Mouse (Mus musculus) liver, embryonic 15.5 days (tissue): ENCODE measurements at regions not wholly inside any gene's neighbourhood (a gene's known extent, or its start where the extent isn't known, plus 50 kb on each side); places are given as distances from the start of the nearest gene placed in this dataset.

Experiments used
- ATAC-seq: fragments of 200-750 bp; cut with Nextera tagmentation; 2 replicates; pipeline ENCODE4 v1.8.0; 2017; ENCODE audit warnings: moderate number of reproducible peaks, mild to moderate bottlenecking, moderate library complexity; ENCODE audit not compliant: insufficient read depth
- H3K27ac ChIP-seq: fragments of 300-500 bp; sonication (generic); replicated peaks from 2 replicates; pipeline ENCODE4 v1.5.1; 2015; ENCODE audit warnings: mild to moderate bottlenecking, inconsistent platforms
- H3K27me3 ChIP-seq: fragments of 300-500 bp; sonication (generic); 2 replicates; pipeline ENCODE4 v1.6.1; 2015; ENCODE audit warnings: mild to moderate bottlenecking, inconsistent platforms
- H3K36me3 ChIP-seq: fragments of 300-500 bp; sonication (generic); replicated peaks from 2 replicates; pipeline ENCODE4 v1.6.1; 2015; ENCODE audit warnings: moderate library complexity, mild to moderate bottlenecking, inconsistent platforms
- H3K4me1 ChIP-seq: fragments of 300-500 bp; sonication (generic); replicated peaks from 2 replicates; pipeline ENCODE4 v1.6.1; 2015; ENCODE audit warnings: inconsistent platforms
- H3K4me2 ChIP-seq: fragments of 300-500 bp; sonication (generic); 2 replicates; pipeline ENCODE4 v1.6.1; 2015; ENCODE audit warnings: moderate library complexity, mild to moderate bottlenecking, inconsistent platforms
- H3K4me3 ChIP-seq: fragments of 300-500 bp; sonication (generic); replicated peaks from 2 replicates; pipeline ENCODE4 v1.5.1; 2015; ENCODE audit warnings: mild to moderate bottlenecking, inconsistent platforms
- H3K9ac ChIP-seq: fragments of 300-500 bp; sonication (generic); 2 replicates; pipeline ENCODE4 v1.6.1; 2015; ENCODE audit warnings: moderate library complexity, mild to moderate bottlenecking, inconsistent platforms
- H3K9me3 ChIP-seq: fragments of 300-500 bp; sonication (generic); replicated peaks from 2 replicates; pipeline ENCODE4 v1.6.1; 2016; ENCODE audit warnings: inconsistent platforms
- WGBS: fragments of 180-500 bp; shearing (Covaris S2); methylation state at CpG from one replicate; pipeline ENCODE4 v1.1.7; 2015; ENCODE audit warnings: mixed read lengths; ENCODE audit not compliant: insufficient replicate concordance; 5-methylcytosine and 5-hydroxymethylcytosine counted together

DNA sequence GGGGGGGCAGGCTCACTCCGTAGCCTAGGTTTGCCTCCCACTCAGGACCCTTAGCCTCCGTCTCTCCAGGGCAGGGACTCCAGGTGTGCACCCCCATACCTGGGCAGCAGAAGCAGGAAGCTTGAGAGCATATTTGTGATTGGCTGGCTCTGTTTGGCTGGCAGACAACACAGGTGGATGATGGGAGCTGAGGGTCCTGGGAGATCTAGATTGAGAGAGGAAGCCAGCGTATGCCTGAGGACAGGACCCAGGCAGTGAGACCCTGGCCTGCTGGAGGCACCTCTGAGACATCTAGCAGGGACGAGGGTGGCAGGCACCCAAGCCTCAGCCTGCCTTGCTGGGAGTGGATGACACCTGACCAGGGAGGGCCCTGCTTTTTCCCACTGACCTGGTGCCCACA lies 88.6 kb upstream of the Tmem189 start:
- ATAC-seq: no peak
- peaks cover 64% of the 10 kb centered on the region for H3K4me1 ChIP-seq
- peak overlapping the region; percentile 80 for H3K4me2 ChIP-seq
- H3K36me3 ChIP-seq: no peaks in the 10 kb centered on the region
- peak overlapping the region; percentile 62 for H3K4me3 ChIP-seq
- H3K9me3 ChIP-seq: no peaks in the 10 kb centered on the region
- H3K9ac ChIP-seq: no peak overlapping the region; the same call in 1 of the 2 replicates
- no peaks in the 10 kb centered on the region for H3K27me3 ChIP-seq
- H3K27ac ChIP-seq: peak overlapping the region; percentile 81
- 28% methylated on average over 4 of the region's 4 CpGs for WGBS

DNA sequence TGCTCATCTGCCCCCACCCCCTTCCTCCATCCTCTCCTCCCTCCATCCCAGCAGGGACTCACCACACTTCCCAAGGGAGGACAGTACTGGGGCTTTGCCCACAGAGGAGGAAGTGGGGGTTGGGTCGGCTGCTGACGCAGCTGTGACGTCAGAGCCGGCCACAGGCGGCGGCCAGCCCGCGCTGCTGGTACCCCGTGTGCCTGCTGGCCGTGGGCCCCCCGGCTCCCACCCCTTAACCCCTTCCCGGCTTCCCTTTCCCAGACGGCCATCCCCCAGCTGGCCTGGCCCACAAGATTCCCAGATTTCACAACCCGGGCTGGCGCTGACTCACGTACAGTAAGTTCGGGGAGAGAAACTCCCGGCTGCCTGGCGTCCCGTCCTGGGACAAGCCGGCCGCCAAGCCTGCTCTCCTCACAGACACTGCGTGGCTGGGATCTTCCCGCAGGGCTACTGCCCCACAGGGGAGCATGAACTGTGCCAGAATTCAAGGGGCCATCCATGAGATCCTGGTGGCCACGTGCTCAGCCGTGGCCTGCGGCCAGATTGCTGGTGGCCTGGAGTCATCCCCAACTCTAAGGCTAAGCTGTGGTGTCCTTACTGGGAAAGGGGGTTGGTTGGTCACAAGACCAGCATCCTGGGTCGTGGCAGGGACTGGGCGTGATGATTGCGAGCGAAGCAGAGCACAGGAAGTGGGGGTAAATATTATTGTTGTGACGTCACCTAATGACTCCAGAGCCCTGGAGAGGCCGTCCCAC lies 87.9 kb upstream of the Tmem189 start:
- no peaks in the 10 kb centered on the region for H3K36me3 ChIP-seq
- H3K4me2 ChIP-seq: peak overlapping the region; percentile 80
- peaks cover 59% of the 10 kb centered on the region for H3K4me1 ChIP-seq
- ATAC-seq: peak; percentile 42
- WGBS: under 1% methylated on average over 33 of the region's 33 CpGs
- no peaks in the 10 kb centered on the region for H3K27me3 ChIP-seq
- peak overlapping the region; percentile 63 for H3K9ac ChIP-seq
- H3K9me3 ChIP-seq: no peaks in the 10 kb centered on the region
- H3K4me3 ChIP-seq: peak overlapping the region; percentile 62
- peak overlapping the region; percentile 81 for H3K27ac ChIP-seq

DNA sequence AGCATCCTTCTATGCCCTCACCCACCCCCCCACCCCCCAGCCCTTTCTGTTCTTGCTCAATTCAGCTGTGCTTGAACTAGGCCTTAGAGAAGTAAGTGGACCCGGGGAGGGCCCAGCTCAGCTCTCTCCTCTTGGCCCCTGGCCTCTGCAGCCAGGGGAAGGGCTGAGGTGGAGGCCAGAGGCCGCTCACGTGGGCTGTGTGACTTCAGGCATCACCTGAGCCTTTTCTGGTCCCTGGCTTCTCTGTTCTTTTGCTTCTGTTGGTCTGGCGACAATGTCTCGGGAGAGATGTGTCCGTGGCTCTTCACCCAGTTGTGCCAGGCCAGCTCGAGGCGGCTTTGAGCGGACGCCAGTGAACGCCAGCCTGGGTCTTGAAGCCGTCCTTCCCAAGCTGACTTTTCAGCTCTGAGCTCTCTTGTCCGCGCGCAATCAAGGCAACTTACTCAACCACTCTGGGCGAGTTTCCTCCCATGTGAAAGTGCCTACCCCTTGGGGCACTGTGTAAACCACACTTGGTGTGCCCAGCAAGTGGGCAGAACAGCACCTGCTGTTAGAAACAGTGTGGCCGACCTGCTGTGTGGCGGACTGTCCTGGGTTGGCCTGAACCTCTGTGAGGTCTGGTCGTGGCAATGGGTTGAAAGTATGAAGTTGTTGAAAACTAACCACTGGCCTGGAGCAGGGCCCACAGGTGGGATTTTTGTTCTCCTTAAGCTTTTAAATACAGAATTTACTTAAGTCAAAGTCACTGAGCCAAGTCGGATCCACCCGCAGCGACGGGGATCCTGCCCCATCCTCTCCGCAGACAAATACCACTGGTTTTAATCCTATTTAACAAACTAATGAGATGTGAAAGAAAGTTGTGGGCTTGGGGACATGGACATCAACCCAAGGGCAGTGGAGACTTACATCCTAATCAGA lies 86.9 kb upstream of the Tmem189 start:
- Histone ChIP-seq H3K9me3 (no peaks in the 10 kb centered on the region), H3K9ac (no peak overlapping the region), H3K27ac (peak overlapping the region; percentile 81), H3K36me3 (no peaks in the 10 kb centered on the region), H3K27me3 (no peaks in the 10 kb centered on the region), H3K4me3 (no peak overlapping the region), H3K4me1 (peaks cover 49% of the 10 kb centered on the region), H3K4me2 (peak overlapping the region; percentile 80)
- WGBS: 71% methylated on average over 24 of the region's 24 CpGs
- ATAC-seq: no peak

DNA sequence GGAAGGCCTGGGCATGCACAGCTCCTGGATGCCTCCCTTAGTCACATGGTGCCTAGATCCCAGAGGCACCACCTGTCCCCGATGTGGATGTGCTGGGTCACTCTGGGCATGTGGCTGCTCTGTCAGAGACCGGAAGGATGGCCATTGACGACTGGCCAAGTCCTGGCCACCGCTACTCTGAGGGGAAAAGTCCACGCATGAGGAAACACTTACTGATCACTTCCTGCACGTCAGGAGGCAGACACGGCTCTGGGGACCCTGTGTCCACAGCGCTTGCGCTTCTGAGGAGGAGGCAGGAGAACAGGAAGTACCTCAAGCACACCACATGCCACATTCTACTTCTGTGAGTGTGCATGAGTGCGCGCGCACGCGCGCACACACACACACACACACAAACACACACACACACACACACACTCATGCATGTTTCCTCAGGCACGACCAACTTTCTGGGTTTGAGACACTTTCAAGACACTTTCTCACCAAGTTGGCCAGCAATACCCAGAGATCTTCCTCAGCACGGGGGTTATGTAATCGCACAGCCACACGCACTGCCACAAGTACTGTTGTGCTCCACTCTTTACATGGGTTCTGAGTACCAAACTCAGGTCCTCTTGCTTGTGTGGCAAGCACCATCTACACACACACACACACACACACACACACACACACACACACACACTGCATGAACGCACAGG lies 85.7 kb upstream of the Tmem189 start:
- Histone ChIP-seq H3K4me1 (peaks cover 47% of the 10 kb centered on the region), H3K9ac (no peak overlapping the region), H3K36me3 (no peaks in the 10 kb centered on the region), H3K4me2 (peak overlapping the region; percentile 25), H3K4me3 (no peak overlapping the region), H3K9me3 (no peaks in the 10 kb centered on the region), H3K27ac (peak overlapping the region; percentile 45; the same call in 1 of the 2 replicates), H3K27me3 (no peaks in the 10 kb centered on the region)
- WGBS: 47% methylated on average over 20 of the region's 20 CpGs
- peak; percentile 38 for ATAC-seq

DNA sequence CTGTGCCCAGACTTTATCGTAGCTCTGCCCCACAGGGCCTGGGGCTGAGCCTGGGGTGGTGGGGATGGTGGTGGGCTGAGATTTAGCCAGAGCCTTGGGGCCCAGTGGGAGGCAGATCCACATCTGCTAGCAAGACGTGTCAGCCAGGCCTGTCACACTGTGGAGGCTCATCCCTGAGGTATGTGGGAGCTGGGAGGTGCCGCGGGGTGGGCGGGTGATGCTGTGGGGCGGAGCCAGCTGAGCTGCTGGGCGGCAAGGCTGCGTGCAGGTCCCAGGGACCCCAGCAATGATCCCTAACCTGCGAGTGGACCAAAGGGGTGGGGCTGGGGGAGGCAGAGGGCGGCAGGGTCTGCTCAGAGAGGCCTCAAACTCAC lies 85.2 kb upstream of the Tmem189 start:
- H3K4me2 ChIP-seq: peak overlapping the region; percentile 25
- H3K36me3 ChIP-seq: no peaks in the 10 kb centered on the region
- H3K27ac ChIP-seq: peak overlapping the region; percentile 45; the same call in 1 of the 2 replicates
- H3K27me3 ChIP-seq: no peaks in the 10 kb centered on the region
- H3K4me1 ChIP-seq: peaks cover 47% of the 10 kb centered on the region
- peak; percentile 27; the same call in 1 of the 2 replicates for ATAC-seq
- H3K9ac ChIP-seq: no peak overlapping the region
- H3K9me3 ChIP-seq: no peaks in the 10 kb centered on the region
- H3K4me3 ChIP-seq: no peak overlapping the region
- 31% methylated on average over 10 of the region's 10 CpGs for WGBS

DNA sequence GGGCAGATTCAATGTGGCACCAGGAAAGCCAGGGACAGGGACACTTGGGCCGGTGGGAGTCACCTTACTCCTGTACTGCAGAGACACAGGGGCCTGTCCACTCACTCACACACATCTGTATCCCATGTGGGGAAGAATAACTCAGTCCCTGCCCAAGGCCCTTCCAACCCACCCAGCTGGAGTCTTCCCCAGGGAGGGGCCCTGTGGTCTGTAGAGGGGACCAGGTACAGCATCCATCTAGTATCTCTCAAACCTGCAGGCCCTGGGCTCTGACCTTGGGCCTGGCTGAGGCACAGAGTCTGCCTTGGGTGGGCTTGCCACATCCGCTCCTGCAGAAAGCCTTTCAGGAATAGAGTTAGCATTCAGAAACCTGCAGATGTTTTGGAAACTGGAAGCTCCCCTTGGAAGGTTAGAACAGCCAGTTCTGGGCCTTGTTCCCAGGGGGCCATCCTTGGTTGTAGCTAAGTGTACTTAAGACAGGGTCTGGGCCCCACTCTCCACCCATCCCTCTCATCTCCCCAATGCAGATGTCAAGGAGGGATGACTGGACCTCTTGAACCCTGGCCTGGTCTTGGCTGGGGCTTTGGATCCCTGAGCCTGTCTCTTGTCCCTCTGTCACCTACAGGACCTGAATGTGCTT lies 84.7 kb upstream of the Tmem189 start:
- H3K9ac ChIP-seq: no peak overlapping the region
- 73% methylated on average over 2 of the region's 2 CpGs for WGBS
- no peaks in the 10 kb centered on the region for H3K9me3 ChIP-seq
- H3K27me3 ChIP-seq: no peaks in the 10 kb centered on the region
- no peaks in the 10 kb centered on the region for H3K36me3 ChIP-seq
- no peak overlapping the region for H3K4me3 ChIP-seq
- ATAC-seq: no peak
- H3K4me1 ChIP-seq: peaks cover 46% of the 10 kb centered on the region
- 0 out of 2 replicates have a peak overlapping the region, but pooled peaks have one; percentile 45 for H3K27ac ChIP-seq
- H3K4me2 ChIP-seq: 0 out of 2 replicates have a peak overlapping the region, but pooled peaks have one; percentile 25

DNA sequence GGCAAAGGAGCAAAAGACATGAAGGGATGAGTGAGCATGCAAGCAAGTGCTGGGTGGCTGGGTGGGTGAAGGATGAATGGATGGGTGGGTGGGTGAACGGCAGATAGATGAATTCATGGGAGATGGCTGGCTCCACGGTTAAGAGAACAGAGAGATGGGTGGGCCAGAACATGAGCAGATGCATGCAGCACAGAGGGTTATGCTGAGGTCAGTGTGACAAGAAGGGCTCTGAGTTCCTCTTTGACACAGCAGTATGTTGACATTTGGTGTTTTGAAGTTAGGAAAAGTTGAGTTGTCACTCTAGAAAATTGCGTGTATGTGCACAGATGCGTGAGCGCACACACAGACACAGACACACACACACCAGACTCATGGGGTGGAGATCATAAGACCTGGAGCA lies 83.2 kb upstream of the Tmem189 start:
- no peak overlapping the region for H3K9ac ChIP-seq
- no peaks in the 10 kb centered on the region for H3K27me3 ChIP-seq
- H3K4me1 ChIP-seq: peaks cover 34% of the 10 kb centered on the region
- H3K4me2 ChIP-seq: no peak overlapping the region
- H3K36me3 ChIP-seq: no peaks in the 10 kb centered on the region
- H3K9me3 ChIP-seq: no peaks in the 10 kb centered on the region
- ATAC-seq: no peak
- no peak overlapping the region for H3K4me3 ChIP-seq
- WGBS: 72% methylated on average over 5 of the region's 5 CpGs
- H3K27ac ChIP-seq: no peak overlapping the region

DNA sequence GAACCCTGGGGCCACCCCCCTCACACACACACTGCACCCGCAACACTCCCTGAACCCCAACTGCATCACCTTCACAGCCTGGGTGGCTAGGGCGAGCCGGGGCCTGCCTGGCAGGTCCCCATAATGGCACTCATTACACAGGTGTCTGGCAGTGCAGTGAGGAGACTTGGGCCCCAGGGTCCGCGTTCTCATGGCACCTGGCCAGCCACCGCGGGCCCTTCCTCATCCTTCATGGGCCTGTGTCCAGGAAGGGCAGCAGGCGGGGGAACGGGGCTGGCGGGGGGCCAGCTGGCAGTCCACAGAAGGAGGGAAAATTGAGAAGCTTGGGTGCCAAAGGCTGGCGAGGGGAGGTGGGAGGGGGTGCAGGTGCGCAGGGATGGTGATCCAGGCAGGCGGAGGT lies 78.3 kb upstream of the Tmem189 start:
- no peak for ATAC-seq
- WGBS: 73% methylated on average over 13 of the region's 13 CpGs
- Histone ChIP-seq H3K27ac (no peak overlapping the region), H3K27me3 (no peaks in the 10 kb centered on the region), H3K36me3 (no peaks in the 10 kb centered on the region), H3K4me2 (no peak overlapping the region), H3K4me3 (no peak overlapping the region), H3K9ac (no peak overlapping the region), H3K9me3 (no peaks in the 10 kb centered on the region), H3K4me1 (peaks cover 31% of the 10 kb centered on the region)

DNA sequence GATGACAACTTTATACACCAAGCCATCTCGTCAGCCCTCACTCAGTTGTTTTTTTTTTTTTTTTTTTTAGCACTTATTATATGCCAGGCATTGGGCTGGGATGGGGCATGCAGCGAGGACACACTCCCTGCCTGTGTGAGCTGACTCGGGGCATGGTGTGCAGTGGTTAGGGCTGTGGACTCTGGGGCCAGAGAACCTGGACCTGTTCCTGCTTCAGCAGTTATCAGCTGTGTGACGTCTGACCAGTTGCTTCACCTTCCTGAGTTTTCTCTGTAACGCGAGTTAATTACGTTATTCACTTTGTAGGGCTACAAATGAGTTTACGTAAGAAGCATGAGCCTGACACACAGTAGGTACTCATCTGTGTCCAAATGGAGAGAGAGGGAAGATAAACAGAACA lies 77.7 kb upstream of the Tmem189 start:
- ATAC-seq: no peak
- H3K27ac ChIP-seq: no peak overlapping the region
- no peak overlapping the region for H3K9ac ChIP-seq
- no peaks in the 10 kb centered on the region for H3K36me3 ChIP-seq
- H3K27me3 ChIP-seq: no peaks in the 10 kb centered on the region
- no peak overlapping the region for H3K4me2 ChIP-seq
- WGBS: 67% methylated on average over 8 of the region's 8 CpGs
- H3K9me3 ChIP-seq: no peaks in the 10 kb centered on the region
- H3K4me3 ChIP-seq: no peak overlapping the region
- H3K4me1 ChIP-seq: peaks cover 31% of the 10 kb centered on the region

DNA sequence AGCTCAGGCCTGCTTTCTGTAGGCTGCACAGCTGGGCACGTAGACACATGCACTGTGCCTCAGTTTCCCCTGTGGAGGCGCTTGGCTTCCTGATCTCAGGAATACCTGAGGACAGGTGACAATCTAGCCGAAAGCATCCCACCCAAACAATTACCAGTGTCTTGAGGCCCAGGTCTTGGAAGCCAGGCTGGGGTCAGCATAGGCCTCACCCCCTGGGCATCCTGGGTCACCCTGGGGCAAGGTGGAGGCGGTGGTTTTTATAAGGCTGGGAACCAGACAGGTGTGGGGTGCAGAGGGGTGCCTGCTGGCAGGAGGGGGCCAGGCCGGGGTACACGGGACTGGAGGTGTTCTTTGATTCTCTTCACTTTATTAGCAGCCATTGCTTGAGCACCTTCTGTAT lies 76.2 kb upstream of the Tmem189 start:
- 0 out of 2 replicates have a peak overlapping the region, but pooled peaks have one; percentile 53 for H3K27ac ChIP-seq

More for the DNA sequence above, 76.2 kb upstream of the Tmem189 start:
- Histone ChIP-seq H3K9me3 (no peaks in the 10 kb centered on the region), H3K4me3 (no peak overlapping the region), H3K4me2 (no peak overlapping the region), H3K9ac (no peak overlapping the region), H3K36me3 (no peaks in the 10 kb centered on the region), H3K4me1 (peaks cover 39% of the 10 kb centered on the region), H3K27me3 (no peaks in the 10 kb centered on the region)
- 73% methylated on average over 6 of the region's 6 CpGs for WGBS
- no peak for ATAC-seq
